Mouse (Mus musculus) heart, adult 2 months (tissue): ENCODE results near the gene Tgfbr2.

Source experiments
- CTCF ChIP-seq: fragments of 200-600 bp; IDR thresholded peaks from 2 replicates; pipeline ENCODE4 v1.8.1; 2022; ENCODE audit warnings: antibody characterized with exemption, mild to moderate bottlenecking, moderate library complexity
- EP300 ChIP-seq: fragments of 200-500 bp; IDR thresholded peaks from 2 replicates; pipeline ENCODE4 v1.6.1; 2011; ENCODE audit warnings: low read depth, low read length, control low read depth; ENCODE audit not compliant: insufficient read depth
- POLR2A ChIP-seq: fragments of 200-500 bp; IDR thresholded peaks from 2 replicates; pipeline ENCODE4 v1.6.1; 2011; ENCODE audit warnings: mild to moderate bottlenecking, low read depth, low read length, control low read depth; ENCODE audit not compliant: insufficient read depth

DNA sequence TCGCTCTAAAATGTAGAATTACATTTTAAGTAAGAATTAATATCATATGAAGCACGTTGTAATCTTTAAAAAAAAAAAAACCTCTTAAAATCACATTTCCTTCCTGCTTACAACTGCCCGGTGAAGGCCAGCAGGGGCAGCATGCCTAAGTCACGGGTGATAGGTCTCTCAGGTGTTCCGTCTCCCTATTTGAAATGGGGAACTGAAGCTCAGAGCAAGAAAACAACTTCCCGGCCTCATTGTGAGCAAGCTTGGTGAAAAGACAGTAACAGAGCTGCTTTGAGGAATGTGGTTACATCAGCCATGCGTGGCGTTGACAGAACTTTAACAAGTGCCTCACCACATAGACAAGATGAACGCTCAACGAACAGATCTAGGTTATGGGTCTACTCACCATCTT, 41.5 kb upstream of the Tgfbr2 start:
- no peak for TF ChIP-seq EP300
- no peak for TF ChIP-seq POLR2A
- TF ChIP-seq CTCF, result no peak
